Mouse (Mus musculus) bone marrow macrophage, adult 2 months (primary cell): ENCODE results near the gene Lmo1.

Experiments used
- CTCF ChIP-seq: IDR thresholded peaks from 2 replicates; pipeline ENCODE4 v1.5.1; 2012; ENCODE audit warnings: low read depth, mild to moderate bottlenecking, low read length, moderate library complexity
- POLR2A ChIP-seq: IDR thresholded peaks from 2 replicates; pipeline ENCODE4 v1.6.1; 2012; ENCODE audit warnings: mild to moderate bottlenecking, low read depth, low read length, borderline replicate concordance

DNA sequence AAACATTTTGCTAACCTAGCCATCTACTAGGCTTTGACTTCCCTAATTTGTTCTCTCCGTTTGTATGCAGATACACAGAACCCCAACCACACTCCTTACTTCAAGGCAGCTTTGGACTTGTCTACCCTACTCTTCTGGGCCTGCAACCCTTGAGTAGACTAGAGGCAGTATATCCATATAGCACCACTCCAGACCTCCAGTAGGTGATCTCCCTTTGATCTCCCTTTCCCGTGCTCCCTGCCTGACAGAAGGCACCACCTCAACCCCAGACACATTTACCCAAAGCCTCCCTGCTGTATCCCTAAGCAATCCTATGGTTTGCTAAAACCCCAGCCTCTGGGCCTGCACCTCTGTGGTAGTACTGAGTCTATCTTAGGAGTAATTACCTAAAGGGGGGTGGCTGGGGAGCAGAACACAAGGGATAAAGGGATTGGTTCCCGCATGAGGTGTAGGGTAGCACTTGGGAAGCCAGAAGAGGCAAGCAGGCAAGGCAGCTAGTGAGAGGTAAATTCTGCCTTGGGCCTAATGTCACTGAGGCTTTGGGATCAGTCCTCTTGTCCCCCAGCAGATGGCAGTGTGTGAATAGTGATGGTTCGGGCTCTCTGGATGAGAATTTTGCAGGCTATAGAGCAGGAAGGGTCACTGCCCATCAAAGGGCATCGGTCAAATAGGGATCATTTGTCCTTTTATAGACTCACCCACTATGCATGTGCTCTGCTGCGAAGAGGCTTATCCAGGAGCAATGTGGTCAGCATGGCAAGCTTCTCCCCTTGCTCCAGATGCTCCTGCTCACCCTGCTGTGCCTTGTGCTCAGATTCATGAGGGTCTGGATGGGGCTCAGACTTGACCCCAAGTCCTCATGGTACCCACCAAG, 76.6 kb downstream of the Lmo1 start:
- TF ChIP-seq POLR2A (no peak), CTCF (no peak)
